Mouse (Mus musculus): ENCODE results near the gene Sox14. TPM values are rescaled to one million over a fixed set of nuclear protein-coding genes. Genes with fewer than 3 reads are reported as not detected.

Sox14 gene
- polyA plus RNA-seq, 1 experiment from 2014 or later: 0.71 TPM

DNA sequence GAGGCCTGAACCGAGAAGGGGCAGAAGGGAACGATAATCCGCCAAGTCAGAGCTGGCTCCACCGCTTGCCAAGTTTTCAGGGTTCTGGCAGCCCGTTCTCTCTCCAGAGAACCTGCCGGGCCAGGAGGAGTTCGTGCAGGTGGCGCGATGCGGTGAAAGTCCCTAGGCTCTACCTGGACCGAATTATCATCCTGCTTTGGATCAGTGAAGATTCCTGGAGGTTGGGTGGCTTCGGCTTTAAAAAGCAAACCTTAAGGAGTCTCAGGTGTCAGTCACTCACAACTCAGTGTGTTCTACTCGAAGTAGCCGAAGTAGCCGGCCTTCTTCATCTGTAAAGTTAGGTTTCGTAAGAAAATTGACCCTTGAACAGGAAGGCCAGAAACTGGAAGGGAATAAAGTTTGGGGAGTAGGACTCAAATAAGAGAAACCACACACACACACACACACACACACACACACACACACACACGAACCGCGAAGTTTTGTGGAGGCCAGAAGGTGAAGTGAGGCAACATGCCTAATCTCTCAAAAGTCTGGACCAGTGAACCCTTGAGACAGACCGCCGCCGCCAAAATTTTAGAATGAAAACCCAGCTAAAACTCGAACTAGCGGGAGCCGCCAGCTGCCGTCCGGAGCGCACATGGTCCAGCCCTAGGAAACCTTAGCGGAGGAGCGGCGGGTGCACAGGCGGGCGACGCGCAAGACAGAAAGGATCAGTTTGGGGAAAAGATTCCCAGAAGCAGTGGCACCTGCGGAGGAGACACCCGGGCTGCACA lies 5.0 kb downstream of the Sox14 start:
- H3K4me1 ChIP-seq: peaks cover 42% of the 10 kb centered on the region

DNA sequence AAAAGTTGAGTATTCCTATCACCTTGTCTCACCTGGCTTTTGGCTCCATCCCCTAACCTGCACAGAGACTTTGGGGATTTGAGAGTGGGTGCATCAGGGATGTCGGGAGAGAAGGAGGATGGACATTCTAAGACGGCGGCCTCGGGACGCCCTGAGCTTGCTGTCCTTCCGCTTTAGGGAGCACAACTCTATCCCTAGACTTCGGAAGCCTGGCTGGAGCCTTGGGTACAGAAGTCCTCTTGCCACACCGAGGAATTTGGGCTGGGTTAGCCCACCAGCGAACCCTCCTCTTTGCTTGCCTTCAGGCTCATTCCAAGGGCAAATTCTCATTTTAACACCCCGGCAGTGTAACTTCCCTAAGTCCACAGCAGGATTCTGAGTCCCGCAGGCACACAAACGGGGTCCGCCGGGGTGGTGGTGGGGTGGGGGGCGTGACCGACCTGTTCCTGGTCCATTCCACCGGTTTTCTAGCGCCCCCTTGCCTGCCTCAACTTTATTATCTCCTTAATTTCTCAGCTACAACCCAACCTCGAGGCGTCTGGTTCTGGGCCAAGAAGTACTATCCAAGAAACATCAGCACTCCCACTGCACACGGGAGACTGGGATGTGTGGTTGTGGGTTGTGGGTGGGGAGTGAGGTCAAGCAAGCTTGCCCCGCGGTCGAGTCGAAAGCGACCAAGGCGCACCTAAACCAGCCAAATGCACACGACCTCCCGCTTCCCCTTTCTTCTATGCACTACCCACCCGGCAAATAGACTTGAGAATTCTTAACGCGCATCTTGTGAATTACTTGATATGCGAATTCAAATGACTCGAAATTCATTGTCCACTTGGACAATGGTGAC lies 5.8 kb downstream of the Sox14 start:
- peaks cover 100% of the 10 kb centered on the region for H3K27me3 ChIP-seq (ENCODE audit: low read depth, poor library complexity, severe bottlenecking)
- no peak overlapping the region for H3K27ac ChIP-seq
- peak; percentile 60 for DNase-seq (ENCODE audit: low spot score)
- under 1% methylated on average over 34 of the region's 34 CpGs for WGBS
- H3K9me3 ChIP-seq (replicated peaks): no peaks in the 10 kb centered on the region
- H3K4me1 ChIP-seq: peaks cover 34% of the 10 kb centered on the region
- no peak overlapping the region for H3K4me3 ChIP-seq
- no peaks in the 10 kb centered on the region for H3K36me3 ChIP-seq

More for the DNA sequence above, 5.0 kb downstream of the Sox14 start:
- Histone ChIP-seq H3K9me3 (replicated peaks) (no peaks in the 10 kb centered on the region), H3K27me3 (ENCODE audit: low read depth, poor library complexity, severe bottlenecking) (peaks cover 100% of the 10 kb centered on the region), H3K36me3 (no peaks in the 10 kb centered on the region), H3K4me3 (peak overlapping the region; percentile 28), H3K27ac (0 out of 2 replicates have a peak overlapping the region, but pooled peaks have one; percentile 37)
- WGBS: 1% methylated on average over 37 of the region's 37 CpGs
- DNase-seq (ENCODE audit: low spot score): peak; percentile 52

DNA sequence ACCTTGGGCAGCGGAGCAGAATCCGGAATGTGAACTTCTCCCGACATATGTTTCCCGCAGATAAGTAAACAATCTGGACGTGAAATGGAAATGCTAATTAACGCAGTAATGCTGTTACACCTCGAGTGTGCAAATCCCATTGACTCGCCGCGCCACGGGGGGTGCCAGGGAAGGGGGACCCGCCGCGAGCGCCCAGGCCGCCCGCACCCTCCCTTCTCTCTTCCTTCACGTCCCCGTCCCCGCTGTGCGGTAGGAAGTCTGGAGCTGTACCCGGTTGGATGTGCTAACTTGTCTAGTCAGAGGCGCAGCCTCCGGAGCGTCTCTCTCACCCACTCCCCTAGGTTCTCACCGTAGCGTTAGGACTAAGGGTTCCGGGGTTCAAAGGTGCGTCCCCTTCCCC lies 6.7 kb downstream of the Sox14 start:
- Histone ChIP-seq H3K27me3 (ENCODE audit: low read depth, poor library complexity, severe bottlenecking) (peaks cover 100% of the 10 kb centered on the region), H3K9me3 (replicated peaks) (no peaks in the 10 kb centered on the region), H3K4me3 (peak overlapping the region; percentile 26; the same call in 1 of the 2 replicates), H3K36me3 (no peaks in the 10 kb centered on the region), H3K27ac (no peak overlapping the region), H3K4me1 (peaks cover 29% of the 10 kb centered on the region)
- WGBS: under 1% methylated on average over 29 of the region's 29 CpGs
- DNase-seq (ENCODE audit: low spot score): peak; percentile 57

DNA sequence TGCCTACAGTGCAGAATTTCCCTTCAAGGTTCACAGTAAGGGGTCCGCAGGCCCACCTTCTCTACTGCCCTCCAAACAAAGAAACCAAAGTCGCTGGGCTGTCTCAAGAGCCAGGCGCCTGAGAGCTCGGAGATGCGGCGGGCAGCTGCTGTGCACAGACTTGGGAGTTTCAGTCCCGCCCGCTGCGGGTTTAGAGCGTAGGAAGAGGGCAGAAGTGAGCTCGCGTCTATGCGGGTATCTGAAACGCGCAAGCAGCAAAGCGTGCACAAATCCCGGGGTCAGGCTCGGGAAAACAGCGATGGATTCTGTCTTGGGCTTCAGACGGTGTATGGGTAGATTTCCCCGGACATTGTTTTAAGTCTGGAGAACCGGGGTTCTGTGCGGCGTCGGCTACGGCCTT lies 7.4 kb downstream of the Sox14 start:
- Histone ChIP-seq H3K4me1 (peaks cover 29% of the 10 kb centered on the region), H3K27me3 (ENCODE audit: low read depth, poor library complexity, severe bottlenecking) (peaks cover 100% of the 10 kb centered on the region), H3K27ac (no peak overlapping the region), H3K36me3 (no peaks in the 10 kb centered on the region), H3K4me3 (peak overlapping the region; percentile 26), H3K9me3 (replicated peaks) (no peaks in the 10 kb centered on the region)
- under 1% methylated on average over 26 of the region's 26 CpGs for WGBS
- peak; percentile 78 for DNase-seq (ENCODE audit: low spot score)

DNA sequence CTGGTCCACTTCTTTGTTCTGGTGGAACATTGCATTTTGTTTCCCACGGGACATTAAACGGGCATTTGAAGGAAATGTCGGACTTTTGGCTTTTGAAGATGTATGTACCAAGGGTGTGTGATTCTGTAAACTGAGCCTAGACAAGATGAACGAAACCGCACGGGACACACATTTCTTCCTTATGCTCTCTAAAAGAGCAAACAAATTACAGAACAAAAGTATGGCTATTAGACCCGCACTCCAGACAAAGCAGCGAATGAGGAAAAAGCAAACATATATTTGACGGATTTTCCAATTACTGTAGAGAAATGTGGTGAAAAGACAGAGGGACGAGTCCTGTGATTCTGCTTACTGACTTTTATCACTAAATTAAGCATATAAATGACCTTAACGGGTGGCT lies 7.9 kb downstream of the Sox14 start:
- no peaks in the 10 kb centered on the region for H3K36me3 ChIP-seq
- peaks cover 29% of the 10 kb centered on the region for H3K4me1 ChIP-seq
- H3K4me3 ChIP-seq: no peak overlapping the region
- H3K9me3 ChIP-seq (replicated peaks): no peaks in the 10 kb centered on the region
- peaks cover 100% of the 10 kb centered on the region for H3K27me3 ChIP-seq (ENCODE audit: low read depth, poor library complexity, severe bottlenecking)
- no peak for DNase-seq (ENCODE audit: low spot score)
- H3K27ac ChIP-seq: no peak overlapping the region
- 3% methylated on average over 11 of the region's 11 CpGs for WGBS

DNA sequence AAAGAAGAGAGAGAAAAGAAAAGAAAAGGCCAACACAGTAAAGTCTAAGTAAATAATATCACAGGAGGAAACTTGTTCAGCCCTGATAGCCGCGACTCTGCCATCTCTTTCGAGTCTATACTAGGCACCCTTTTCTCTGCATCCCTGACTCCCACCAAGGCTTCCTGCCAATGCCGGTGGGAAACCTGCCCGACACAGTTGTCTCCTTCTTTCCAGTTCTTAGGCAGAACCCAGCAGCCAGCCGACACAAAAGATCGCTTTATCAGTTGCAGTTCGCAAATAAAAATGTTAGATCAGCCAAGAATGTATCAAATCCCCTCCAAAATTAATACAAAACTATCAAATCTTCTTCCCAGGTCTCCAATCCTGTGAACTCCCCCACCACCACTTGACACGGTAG lies 13.0 kb downstream of the Sox14 start:
- Histone ChIP-seq H3K9me3 (replicated peaks) (no peaks in the 10 kb centered on the region), H3K4me1 (no peaks in the 10 kb centered on the region), H3K27me3 (ENCODE audit: low read depth, poor library complexity, severe bottlenecking) (peaks cover 67% of the 10 kb centered on the region), H3K4me3 (no peak overlapping the region), H3K27ac (no peak overlapping the region), H3K36me3 (no peaks in the 10 kb centered on the region)
- DNase-seq (ENCODE audit: low spot score): no peak
- 91% methylated on average over 9 of the region's 9 CpGs for WGBS

DNA sequence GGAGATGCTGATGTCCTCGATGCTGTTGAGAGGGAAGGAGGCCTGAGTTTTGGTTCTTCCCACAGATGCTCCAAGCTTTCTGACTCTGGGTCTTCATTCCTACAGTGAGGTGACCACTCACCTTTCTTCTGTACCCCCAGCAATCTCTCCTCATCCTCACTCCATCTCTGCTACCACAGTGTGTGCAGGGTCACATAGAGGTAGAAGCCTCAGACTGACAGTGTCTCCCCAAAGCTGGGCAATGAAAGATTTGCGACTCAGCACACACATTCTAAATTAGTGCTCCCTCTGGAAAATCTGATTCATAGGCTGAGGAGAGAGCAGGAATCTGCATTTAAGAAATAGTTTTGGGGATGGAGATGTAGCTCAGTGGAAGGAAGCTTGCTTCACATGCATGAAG lies 21.5 kb downstream of the Sox14 start:
- no peak for DNase-seq (ENCODE audit: low spot score)
- 91% methylated on average over 2 of the region's 2 CpGs for WGBS
- no peak overlapping the region for H3K4me3 ChIP-seq
- H3K27me3 ChIP-seq (ENCODE audit: low read depth, poor library complexity, severe bottlenecking): peaks cover 11% of the 10 kb centered on the region; the same call in 1 of the 2 replicates
- H3K9me3 ChIP-seq (replicated peaks): no peaks in the 10 kb centered on the region
- H3K36me3 ChIP-seq: no peaks in the 10 kb centered on the region
- no peaks in the 10 kb centered on the region for H3K4me1 ChIP-seq
- no peak overlapping the region for H3K27ac ChIP-seq

DNA sequence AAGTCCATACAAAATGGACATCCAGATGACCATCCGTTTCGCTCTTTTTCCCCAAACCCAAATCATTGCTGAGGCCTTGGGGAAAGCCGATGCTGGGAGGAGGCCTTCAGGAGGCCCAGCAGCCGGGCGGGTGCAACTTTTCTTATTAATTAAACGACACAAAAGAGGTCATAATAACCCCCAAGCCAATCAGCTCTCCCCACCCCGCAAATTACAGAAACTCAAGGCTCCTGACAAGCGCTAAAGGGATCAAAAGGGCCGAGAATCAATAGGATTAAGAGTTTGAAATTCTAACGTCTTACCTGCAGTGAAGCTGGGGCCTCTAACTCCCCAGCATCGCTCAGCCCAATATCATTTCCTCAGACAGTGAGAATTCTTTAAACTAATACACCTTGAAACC lies 22.6 kb downstream of the Sox14 start:
- Histone ChIP-seq H3K9me3 (replicated peaks) (no peaks in the 10 kb centered on the region), H3K27ac (no peak overlapping the region), H3K4me3 (no peak overlapping the region), H3K36me3 (no peaks in the 10 kb centered on the region), H3K4me1 (no peaks in the 10 kb centered on the region), H3K27me3 (ENCODE audit: low read depth, poor library complexity, severe bottlenecking) (peaks cover 11% of the 10 kb centered on the region; the same call in 1 of the 2 replicates)
- WGBS: 59% methylated on average over 11 of the region's 11 CpGs
- DNase-seq (ENCODE audit: low spot score): no peak

DNA sequence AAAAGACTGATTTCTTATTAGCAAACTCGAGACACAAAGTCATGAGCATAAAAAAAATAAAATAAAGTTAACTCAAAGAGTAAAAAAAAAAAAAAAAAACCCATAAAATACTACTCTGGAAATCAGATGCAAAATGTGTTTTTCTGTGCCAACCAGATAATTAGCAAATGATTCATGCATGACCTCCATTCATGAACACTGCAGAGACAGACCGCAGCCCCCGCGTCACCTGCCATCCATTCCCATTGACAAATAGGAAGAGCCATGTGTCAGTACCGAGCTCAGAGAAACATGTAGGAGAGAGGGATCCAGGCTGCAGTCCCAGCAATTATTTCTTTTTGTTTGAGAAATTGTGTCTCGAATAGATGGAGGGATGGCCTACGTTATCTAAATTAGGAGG lies 25.6 kb downstream of the Sox14 start:
- H3K27me3 ChIP-seq (ENCODE audit: low read depth, poor library complexity, severe bottlenecking): 0 out of 2 replicates have a peak, but pooled peaks cover under 1% of the 10 kb centered on the region
- 91% methylated on average over 7 of the region's 7 CpGs for WGBS
- no peak overlapping the region for H3K27ac ChIP-seq
- no peaks in the 10 kb centered on the region for H3K9me3 ChIP-seq (replicated peaks)
- H3K4me3 ChIP-seq: no peak overlapping the region
- H3K4me1 ChIP-seq: no peaks in the 10 kb centered on the region
- no peak for DNase-seq (ENCODE audit: low spot score)
- H3K36me3 ChIP-seq: no peaks in the 10 kb centered on the region

DNA sequence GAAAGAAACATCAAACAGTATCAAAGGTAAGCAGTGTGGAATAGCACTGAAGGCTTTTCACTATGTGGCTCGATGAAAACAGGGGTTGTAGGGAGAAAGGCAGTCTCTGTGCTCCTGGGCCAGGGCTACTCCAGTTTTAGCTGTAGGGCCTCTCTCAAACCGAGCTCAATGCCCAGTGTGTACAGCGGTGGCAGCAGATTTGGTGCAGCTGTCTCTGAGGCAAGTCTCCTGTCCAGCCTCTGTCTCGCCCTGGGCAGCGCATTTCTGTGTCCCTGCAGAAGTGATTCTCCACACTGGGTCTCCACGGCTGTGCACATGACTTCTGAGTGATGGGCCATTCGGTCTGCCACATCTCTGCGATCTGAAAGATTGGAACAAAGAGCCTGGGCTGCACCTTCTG lies 27.6 kb downstream of the Sox14 start:
- Histone ChIP-seq H3K36me3 (no peaks in the 10 kb centered on the region), H3K27me3 (ENCODE audit: low read depth, poor library complexity, severe bottlenecking) (no peaks in the 10 kb centered on the region), H3K9me3 (replicated peaks) (no peaks in the 10 kb centered on the region), H3K27ac (no peak overlapping the region), H3K4me3 (no peak overlapping the region), H3K4me1 (no peaks in the 10 kb centered on the region)
- no peak for DNase-seq (ENCODE audit: low spot score)
- WGBS: 69% methylated on average over 8 of the region's 8 CpGs

DNA sequence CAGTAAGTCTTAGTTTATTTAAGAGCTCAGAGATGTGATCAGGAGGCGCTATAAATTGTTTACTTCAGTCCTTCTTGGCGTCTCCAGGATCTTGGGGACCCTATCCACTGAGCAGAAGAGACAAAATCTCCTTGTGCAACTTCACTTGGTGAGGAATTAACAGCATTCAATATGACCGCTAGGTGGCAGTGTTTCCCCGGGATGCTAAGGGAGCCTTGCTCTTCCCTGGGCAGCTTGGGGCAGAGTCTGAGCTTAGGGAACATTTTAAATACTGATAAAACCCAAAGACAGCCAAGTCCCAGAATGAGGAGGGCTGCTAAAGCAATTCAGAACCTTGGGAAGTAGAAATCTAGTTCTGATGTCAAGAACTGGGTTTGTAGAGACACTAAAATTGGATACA lies 29.1 kb downstream of the Sox14 start:
- Histone ChIP-seq H3K36me3 (no peaks in the 10 kb centered on the region), H3K9me3 (replicated peaks) (no peaks in the 10 kb centered on the region), H3K27me3 (ENCODE audit: low read depth, poor library complexity, severe bottlenecking) (no peaks in the 10 kb centered on the region), H3K27ac (no peak overlapping the region), H3K4me3 (no peak overlapping the region), H3K4me1 (no peaks in the 10 kb centered on the region)
- DNase-seq (ENCODE audit: low spot score): peak; percentile 86
- 2% methylated on average over 4 of the region's 4 CpGs for WGBS

DNA sequence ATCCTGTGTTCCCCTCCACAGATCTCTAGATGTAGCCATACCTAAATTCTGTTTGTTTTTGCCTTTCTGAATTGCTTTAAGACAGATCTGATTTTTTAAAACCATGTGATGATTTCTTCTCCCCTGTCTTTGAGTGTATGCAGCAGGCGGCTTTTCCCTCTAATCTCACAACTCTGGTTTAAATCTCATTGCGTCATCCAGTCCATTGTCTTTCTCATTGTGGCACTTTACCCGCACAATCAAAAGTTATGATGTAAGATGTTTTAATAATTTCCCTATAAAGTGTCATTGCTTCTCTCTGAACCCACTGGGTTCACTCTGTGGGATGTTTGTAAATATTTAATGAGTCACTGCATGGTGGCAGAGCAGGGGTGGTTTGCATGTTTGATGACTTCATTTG lies 36.6 kb downstream of the Sox14 start:
- no peaks in the 10 kb centered on the region for H3K4me1 ChIP-seq
- H3K9me3 ChIP-seq (replicated peaks): no peaks in the 10 kb centered on the region
- no peaks in the 10 kb centered on the region for H3K36me3 ChIP-seq
- 96% methylated on average over 3 of the region's 3 CpGs for WGBS
- H3K4me3 ChIP-seq: no peak overlapping the region
- H3K27ac ChIP-seq: no peak overlapping the region
- no peak for DNase-seq (ENCODE audit: low spot score)
- no peaks in the 10 kb centered on the region for H3K27me3 ChIP-seq (ENCODE audit: low read depth, poor library complexity, severe bottlenecking)

DNA sequence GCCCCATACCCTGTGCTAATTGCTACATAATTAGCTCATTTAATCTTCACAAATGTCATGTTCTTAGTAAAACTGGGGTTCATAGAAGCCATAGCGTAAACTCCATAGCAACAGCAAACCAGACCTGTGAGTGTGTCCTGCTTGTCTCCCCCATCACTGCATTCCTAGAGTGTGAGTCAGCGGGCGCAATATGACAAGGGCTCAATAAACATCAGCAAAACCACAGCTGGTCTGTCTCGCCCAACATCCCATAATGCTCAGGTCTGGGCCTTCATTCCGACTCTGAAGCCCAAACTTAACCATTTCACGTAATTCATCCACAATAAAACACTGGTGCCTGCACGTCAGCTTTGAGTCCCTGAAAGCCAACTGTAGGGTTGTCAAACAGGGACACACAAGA lies 37.1 kb downstream of the Sox14 start:
- no peaks in the 10 kb centered on the region for H3K9me3 ChIP-seq (replicated peaks)
- no peaks in the 10 kb centered on the region for H3K4me1 ChIP-seq
- no peak for DNase-seq (ENCODE audit: low spot score)
- H3K27ac ChIP-seq: no peak overlapping the region
- H3K27me3 ChIP-seq (ENCODE audit: low read depth, poor library complexity, severe bottlenecking): no peaks in the 10 kb centered on the region
- H3K4me3 ChIP-seq: no peak overlapping the region
- WGBS: 81% methylated on average over 7 of the region's 7 CpGs
- no peaks in the 10 kb centered on the region for H3K36me3 ChIP-seq

Data from limb, embryonic 10.5 days (tissue).